Mouse (Mus musculus) intestine, embryonic 14.5 days (tissue): ENCODE data around the gene Tcf12. TPM values are rescaled to one million over a fixed set of nuclear protein-coding genes. Genes with fewer than 3 reads are reported as not detected.

ENCODE experiments used
- ATAC-seq: fragments of 200-750 bp; cut with Nextera tagmentation; replicated peaks from 2 replicates; pipeline ENCODE4 v1.8.0; 2017; ENCODE audit warnings: low read depth, moderate number of reproducible peaks, moderate TSS enrichment, moderate library complexity; ENCODE audit not compliant: low FRiP score, low TSS enrichment
- DNase-seq: peaks from one replicate; pipeline ENCODE4 v3.0.0-alpha.2; 2018; ENCODE audit warnings: low spot score
- H3K27ac ChIP-seq: fragments of 300-500 bp; sonication (generic); 2 replicates; pipeline ENCODE4 v1.5.1; 2014; ENCODE audit warnings: low read depth, mild to moderate bottlenecking, control low read depth
- H3K27me3 ChIP-seq: fragments of 300-500 bp; sonication (generic); replicated peaks from 2 replicates; pipeline ENCODE4 v1.6.1; 2014; ENCODE audit warnings: low read length, control low read depth; ENCODE audit not compliant: control insufficient read depth, insufficient read depth
- H3K36me3 ChIP-seq: fragments of 300-500 bp; sonication (generic); 2 replicates; pipeline ENCODE4 v1.6.1; 2014; ENCODE audit warnings: low read length, control low read depth; ENCODE audit not compliant: control insufficient read depth, insufficient read depth
- H3K4me1 ChIP-seq: fragments of 300-500 bp; sonication (generic); replicated peaks from 2 replicates; pipeline ENCODE4 v1.6.1; 2014; ENCODE audit warnings: low read length, control low read depth, mixed read lengths; ENCODE audit not compliant: control insufficient read depth, insufficient read depth
- H3K4me2 ChIP-seq: fragments of 300-500 bp; sonication (generic); 2 replicates; pipeline ENCODE4 v1.6.1; 2014; ENCODE audit warnings: low read length
- H3K4me3 ChIP-seq: fragments of 300-500 bp; sonication (generic); 2 replicates; pipeline ENCODE4 v1.5.1; 2014; ENCODE audit warnings: low read depth, low read length, control low read depth, mixed read lengths
- H3K9ac ChIP-seq: fragments of 300-500 bp; sonication (generic); 2 replicates; pipeline ENCODE4 v1.6.1; 2014; ENCODE audit warnings: mild to moderate bottlenecking, low read length
- H3K9me3 ChIP-seq: fragments of 300-500 bp; sonication (generic); 2 replicates; pipeline ENCODE4 v1.6.1; 2016; ENCODE audit warnings: low read length, control low read depth; ENCODE audit not compliant: control insufficient read depth
- WGBS: fragments of 180-500 bp; shearing (Covaris S2); extraction: QIAGEN DNeasy Blood & Tissue Kit; methylation state at CpG from one replicate; pipeline ENCODE4 v1.1.7; 2014; 5-methylcytosine and 5-hydroxymethylcytosine counted together
- polyA plus RNA-seq: library from polyadenylated mRNA; unstranded; fragments of >200 nt; fragmentation: Nextera tagmentation; extraction: Ambion mirVana; gene quantifications from 2 replicates; pipeline ENCODE4 v1.2.1, GENCODE M21; 2014

Tcf12 gene
- polyA plus RNA-seq, 1 experiment from 2014 or later: 57.5 TPM

DNA sequence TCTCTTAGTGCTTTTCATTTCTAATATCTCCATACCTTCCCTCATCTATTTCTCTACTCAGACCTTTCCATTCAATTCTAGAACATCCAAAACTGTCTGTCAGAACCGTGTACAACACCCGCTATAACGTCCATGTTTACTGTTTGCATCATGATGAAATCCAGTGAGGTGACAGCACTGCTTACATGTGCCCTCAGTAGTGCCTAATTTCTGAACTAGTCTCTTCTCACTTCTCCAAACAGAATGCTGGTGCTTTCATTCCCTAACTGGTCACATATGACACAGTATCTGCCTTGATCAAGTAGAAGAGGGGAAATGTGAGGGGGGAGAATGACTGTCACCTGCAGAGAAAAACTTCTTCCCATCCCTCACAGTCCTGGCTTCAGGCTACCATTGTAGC, 58.5 kb downstream of the Tcf12 start:
- no peaks in the 10 kb centered on the region for H3K4me1 ChIP-seq
- no peak overlapping the region for H3K4me3 ChIP-seq
- H3K9me3 ChIP-seq: no peaks in the 10 kb centered on the region
- no peak for ATAC-seq
- H3K36me3 ChIP-seq: no peaks in the 10 kb centered on the region
- H3K9ac ChIP-seq: no peak overlapping the region
- no peak for DNase-seq
- H3K27me3 ChIP-seq: no peaks in the 10 kb centered on the region
- WGBS: 89% methylated on average over 3 of the region's 3 CpGs
- no peak overlapping the region for H3K4me2 ChIP-seq
- H3K27ac ChIP-seq: no peak overlapping the region

- Histone ChIP-seq H3K9me3 (no peaks in the 10 kb centered on the region), H3K4me3 (no peak overlapping the region), H3K27ac (no peak overlapping the region), H3K4me2 (no peak overlapping the region), H3K9ac (no peak overlapping the region), H3K36me3 (no peaks in the 10 kb centered on the region), H3K4me1 (no peaks in the 10 kb centered on the region), H3K27me3 (no peaks in the 10 kb centered on the region)
- no peak for DNase-seq
- ATAC-seq: no peak
Measured at GRCm38 (mm10) chr9:72040156-72040555, 71.5 kb downstream of the Tcf12 start.

- H3K27ac ChIP-seq: no peak overlapping the region
- no peaks in the 10 kb centered on the region for H3K9me3 ChIP-seq
- DNase-seq: no peak
- H3K27me3 ChIP-seq: no peaks in the 10 kb centered on the region
- no peak for ATAC-seq
- H3K36me3 ChIP-seq: no peaks in the 10 kb centered on the region
- H3K4me1 ChIP-seq: no peaks in the 10 kb centered on the region
- H3K9ac ChIP-seq: no peak overlapping the region
- H3K4me3 ChIP-seq: no peak overlapping the region
- 83% methylated on average over 2 of the region's 2 CpGs for WGBS
- no peak overlapping the region for H3K4me2 ChIP-seq
Measured at GRCm38 (mm10) chr9:72039369-72039768, 72.3 kb downstream of the Tcf12 start.

GRCm38 (mm10) chr9:72037059-72037516, 74.6 kb downstream of the Tcf12 start:
- Histone ChIP-seq H3K9ac (no peak overlapping the region), H3K36me3 (no peaks in the 10 kb centered on the region), H3K4me3 (no peak overlapping the region), H3K4me1 (no peaks in the 10 kb centered on the region; the same call in 1 of the 2 replicates), H3K27me3 (no peaks in the 10 kb centered on the region), H3K9me3 (no peaks in the 10 kb centered on the region), H3K27ac (no peak overlapping the region), H3K4me2 (no peak overlapping the region)
- no peak for ATAC-seq
- 88% methylated on average over 2 of the region's 2 CpGs for WGBS
- DNase-seq: no peak

GRCm38 (mm10) chr9:72036257-72036656, 75.4 kb downstream of the Tcf12 start:
- Histone ChIP-seq H3K4me1 (no peaks in the 10 kb centered on the region; the same call in 1 of the 2 replicates), H3K9ac (no peak overlapping the region), H3K27me3 (no peaks in the 10 kb centered on the region), H3K4me2 (no peak overlapping the region), H3K4me3 (no peak overlapping the region), H3K27ac (no peak overlapping the region), H3K9me3 (no peaks in the 10 kb centered on the region), H3K36me3 (no peaks in the 10 kb centered on the region)
- no peak for DNase-seq
- ATAC-seq: no peak
- WGBS: 92% methylated on average over 3 of the region's 3 CpGs

DNA sequence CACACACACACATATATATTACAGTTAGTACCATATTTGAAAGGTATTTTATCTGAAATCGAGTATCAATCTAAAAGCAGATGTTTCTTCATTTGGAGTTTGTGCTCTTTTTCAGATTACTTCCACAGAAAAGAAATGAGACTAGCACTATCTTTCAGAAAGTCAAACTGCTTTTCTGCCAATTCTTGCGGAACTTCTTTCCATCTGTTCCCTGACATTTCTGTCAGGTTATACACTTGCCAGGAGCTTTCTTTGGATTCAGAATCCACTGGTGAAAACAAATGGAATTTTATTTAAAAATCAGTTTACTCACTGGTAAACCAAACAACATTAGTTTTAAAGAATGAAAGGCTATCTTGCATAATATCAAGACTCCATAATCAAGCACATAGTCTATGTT, 78.4 kb downstream of the Tcf12 start:
- Histone ChIP-seq H3K27me3 (no peaks in the 10 kb centered on the region), H3K4me2 (no peak overlapping the region), H3K27ac (no peak overlapping the region), H3K4me3 (no peak overlapping the region), H3K9me3 (no peaks in the 10 kb centered on the region), H3K36me3 (no peaks in the 10 kb centered on the region), H3K9ac (no peak overlapping the region), H3K4me1 (no peaks in the 10 kb centered on the region; the same call in 1 of the 2 replicates)
- WGBS: 91% methylated on average over 2 of the region's 2 CpGs
- DNase-seq (no peak), ATAC-seq (no peak)

- DNase-seq (no peak), ATAC-seq (no peak)
- Histone ChIP-seq H3K4me1 (no peaks in the 10 kb centered on the region; the same call in 1 of the 2 replicates), H3K9ac (no peak overlapping the region), H3K36me3 (no peaks in the 10 kb centered on the region), H3K4me3 (no peak overlapping the region), H3K27me3 (no peaks in the 10 kb centered on the region), H3K4me2 (no peak overlapping the region), H3K9me3 (no peaks in the 10 kb centered on the region), H3K27ac (no peak overlapping the region)
Measured at GRCm38 (mm10) chr9:72030274-72030673, 81.4 kb downstream of the Tcf12 start.

DNA sequence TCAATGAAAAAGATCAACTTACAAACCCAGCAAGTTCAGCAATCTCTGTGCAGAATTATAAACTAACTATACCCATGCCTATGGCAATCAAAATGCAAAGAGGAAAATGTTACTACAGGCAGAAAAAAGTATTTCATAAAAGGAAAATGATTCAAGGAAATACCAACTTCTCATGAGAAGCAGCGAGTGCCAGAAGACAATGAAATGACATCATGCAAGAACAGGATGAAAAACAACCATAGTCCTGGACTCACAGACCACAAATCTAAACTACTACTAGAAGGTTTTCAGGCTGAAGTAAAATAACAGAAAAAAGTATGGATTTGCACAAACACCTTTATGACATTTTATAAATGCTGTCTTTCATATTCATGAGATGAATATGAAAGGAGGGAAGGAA, 82.1 kb downstream of the Tcf12 start:
- Histone ChIP-seq H3K36me3 (no peaks in the 10 kb centered on the region), H3K4me1 (no peaks in the 10 kb centered on the region; the same call in 1 of the 2 replicates), H3K9ac (no peak overlapping the region), H3K4me3 (no peak overlapping the region), H3K4me2 (no peak overlapping the region), H3K27ac (no peak overlapping the region), H3K9me3 (no peaks in the 10 kb centered on the region), H3K27me3 (no peaks in the 10 kb centered on the region)
- 60% methylated on average over 1 of the region's 1 CpGs for WGBS
- ATAC-seq: no peak
- no peak for DNase-seq

DNA sequence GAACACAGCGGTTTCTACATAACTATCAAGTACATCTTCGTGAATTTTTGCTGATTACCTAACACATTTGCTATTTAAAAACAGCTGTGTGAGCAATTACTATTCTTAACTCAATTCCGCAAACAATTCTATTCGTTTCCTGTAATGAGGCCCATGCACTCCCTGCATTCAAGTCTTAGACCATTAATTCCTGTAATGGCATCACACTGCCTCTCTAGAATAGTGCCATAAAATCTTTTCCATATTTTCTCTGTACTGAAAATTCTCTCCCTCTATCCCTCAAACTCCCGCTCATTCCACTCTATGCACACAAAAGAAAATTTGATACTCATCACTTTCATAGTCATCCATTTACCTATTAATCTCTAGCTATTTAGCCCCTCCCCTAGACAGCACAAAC, 88.4 kb downstream of the Tcf12 start:
- H3K4me2 ChIP-seq: no peak overlapping the region
- no peak overlapping the region for H3K4me3 ChIP-seq
- H3K9ac ChIP-seq: no peak overlapping the region
- 0 out of 2 replicates have a peak, but pooled peaks cover 9% of the 10 kb centered on the region for H3K4me1 ChIP-seq
- H3K27ac ChIP-seq: no peak overlapping the region
- H3K36me3 ChIP-seq: no peaks in the 10 kb centered on the region
- no peaks in the 10 kb centered on the region for H3K27me3 ChIP-seq
- H3K9me3 ChIP-seq: no peaks in the 10 kb centered on the region
- no peak for DNase-seq
- no peak for ATAC-seq
- 75% methylated on average over 5 of the region's 5 CpGs for WGBS
